Comparison of ENCODE assay signal across 11 mouse cellular contexts in genomic region chr1:193242863-193243262, GRCm38 (mm10). TPM values are rescaled to one million over a fixed set of nuclear protein-coding genes. Genes with fewer than 3 reads are reported as not detected.
DNase-seq lines count a peak whose midpoint lies in the region; ATAC-seq lines count a peak whose summit lies in the region.
"Had no signal": no experiment of that assay in that cellular context is flagged by ENCODE, and none has a peak within 500 bp of the region (broad histone marks: within the 10 kb centered on the region; RNA-seq: fewer than 3 reads in every experiment).

No protein-coding gene starts in this region.

- no peak for DNase-seq in embryonic facial prominence, embryonic 10.5 days (ENCODE audit: low spot score)
- DNase-seq in heart, postnatal 10 days, result no peak
- peak; percentile 61 for DNase-seq in A20 (ENCODE audit: low read depth, low spot score)
- no peak for DNase-seq in adrenal gland, postnatal 14 days

- no peak overlapping the region for H3K4me3 ChIP-seq in embryonic facial prominence, embryonic 15.5 days (replicated peaks)
- no peak overlapping the region for H3K4me3 ChIP-seq in embryonic facial prominence, embryonic 10.5 days
- no peak overlapping the region for H3K4me3 ChIP-seq in heart, embryonic 14.5 days (ENCODE audit: control insufficient read depth in 1 of 2, insufficient read depth in 1 of 2, low read depth in 1 of 2, low read length in 2 of 2)
- H3K4me3 ChIP-seq in neural tube, embryonic 15.5 days (replicated peaks), result no peak overlapping the region
- H3K4me3 ChIP-seq: midbrain, embryonic 12.5 days; neural tube, embryonic 12.5 days had no signal

- WGBS in embryonic facial prominence, embryonic 15.5 days, result 55% methylated on average over 4 of the region's 4 CpGs
- 69% methylated on average over 4 of the region's 4 CpGs for WGBS in embryonic facial prominence, embryonic 10.5 days
- 74% methylated on average over 4 of the region's 4 CpGs for whole genome bisulfite sequencing in heart, embryonic 14.5 days
- WGBS in neural tube, embryonic 15.5 days, result 47% methylated on average over 4 of the region's 4 CpGs

- intact Hi-C loops in heart, postnatal 10 days (cut with DNase I), result no loop called here

- no peak for ATAC-seq in embryonic facial prominence, embryonic 15.5 days (ENCODE audit: insufficient number of reproducible peaks, low FRiP score, low TSS enrichment, low read depth)
- no peak for ATAC-seq in heart, embryonic 14.5 days (ENCODE audit: insufficient number of reproducible peaks, insufficient read depth, low FRiP score, low read depth)
- peak; percentile 74 for ATAC-seq in megakaryocyte, adult 5-6 weeks (ENCODE audit: poor library complexity, severe bottlenecking)
- ATAC-seq in neural tube, embryonic 15.5 days (ENCODE audit: low FRiP score), result no peak

- H3K4me1 ChIP-seq in embryonic facial prominence, embryonic 15.5 days, result peaks cover 12% of the 10 kb centered on the region; the same call in 1 of the 2 replicates
- no peaks in the 10 kb centered on the region; the same call in 1 of the 2 replicates for H3K4me1 ChIP-seq in embryonic facial prominence, embryonic 10.5 days
- H3K4me1 ChIP-seq in heart, embryonic 14.5 days (ENCODE audit: control insufficient read depth in 2 of 2, insufficient read depth in 2 of 2, low read length in 2 of 2), result peaks cover 6 to 10% of the 10 kb centered on the region in 2 experiments; a peak in 3 of 4 replicates
- H3K4me1 ChIP-seq in neural tube, embryonic 15.5 days, result no peaks in the 10 kb centered on the region
- H3K4me1 ChIP-seq: neural tube, embryonic 12.5 days had no signal

- H3K9ac ChIP-seq in embryonic facial prominence, embryonic 15.5 days, result no peak overlapping the region
- no peak overlapping the region for H3K9ac ChIP-seq in heart, embryonic 14.5 days (ENCODE audit: low read length)
- H3K9ac ChIP-seq in neural tube, embryonic 15.5 days (replicated peaks), result no peak overlapping the region
- H3K9ac ChIP-seq: hindbrain, embryonic 14.5 days; midbrain, embryonic 12.5 days; neural tube, embryonic 12.5 days had no signal

- no peaks in the 10 kb centered on the region for H3K27me3 ChIP-seq in embryonic facial prominence, embryonic 15.5 days
- H3K27me3 ChIP-seq in embryonic facial prominence, embryonic 10.5 days (replicated peaks; ENCODE audit: low read depth, poor library complexity, severe bottlenecking), result no peaks in the 10 kb centered on the region
- H3K27me3 ChIP-seq in heart, embryonic 14.5 days (ENCODE audit: control insufficient read depth, insufficient read depth, low read length), result no peaks in the 10 kb centered on the region
- no peaks in the 10 kb centered on the region for H3K27me3 ChIP-seq in neural tube, embryonic 15.5 days (replicated peaks)
- H3K27me3 ChIP-seq: midbrain, embryonic 12.5 days; neural tube, embryonic 12.5 days had no signal

- H3K9me3 ChIP-seq in embryonic facial prominence, embryonic 15.5 days (replicated peaks), result no peaks in the 10 kb centered on the region
- H3K9me3 ChIP-seq in embryonic facial prominence, embryonic 10.5 days, result no peaks in the 10 kb centered on the region
- no peaks in the 10 kb centered on the region for H3K9me3 ChIP-seq in heart, embryonic 14.5 days (ENCODE audit: control insufficient read depth, low read length)
- H3K9me3 ChIP-seq in neural tube, embryonic 15.5 days (replicated peaks), result no peaks in the 10 kb centered on the region
- H3K9me3 ChIP-seq: midbrain, embryonic 12.5 days; neural tube, embryonic 12.5 days had no signal

- H3K27ac ChIP-seq in embryonic facial prominence, embryonic 15.5 days (replicated peaks), result 0 out of 2 replicates have a peak overlapping the region, but pooled peaks have one; percentile 39
- no peak overlapping the region for H3K27ac ChIP-seq in embryonic facial prominence, embryonic 10.5 days (replicated peaks)
- peak overlapping the region; percentile 79 for H3K27ac ChIP-seq in heart, embryonic 14.5 days (replicated peaks in 1 of 2; ENCODE audit: control insufficient read depth in 1 of 2, insufficient read depth in 1 of 2, low read depth in 2 of 2, low read length in 2 of 2)
- H3K27ac ChIP-seq in neural tube, embryonic 15.5 days (replicated peaks), result no peak overlapping the region
- H3K27ac ChIP-seq: hindbrain, embryonic 14.5 days; midbrain, embryonic 12.5 days; neural tube, embryonic 12.5 days had no signal

- no peak overlapping the region for H3K4me2 ChIP-seq in embryonic facial prominence, embryonic 15.5 days (replicated peaks)
- H3K4me2 ChIP-seq in heart, embryonic 14.5 days (ENCODE audit: low read length), result no peak overlapping the region
- H3K4me2 ChIP-seq in neural tube, embryonic 15.5 days, result no peak overlapping the region
- H3K4me2 ChIP-seq: hindbrain, embryonic 14.5 days; midbrain, embryonic 12.5 days; neural tube, embryonic 12.5 days had no signal

- no peaks in the 10 kb centered on the region for H3K36me3 ChIP-seq in embryonic facial prominence, embryonic 15.5 days
- H3K36me3 ChIP-seq in embryonic facial prominence, embryonic 10.5 days (replicated peaks), result no peaks in the 10 kb centered on the region
- H3K36me3 ChIP-seq in heart, embryonic 14.5 days (ENCODE audit: control insufficient read depth, insufficient read depth, low read length), result no peaks in the 10 kb centered on the region
- H3K36me3 ChIP-seq in neural tube, embryonic 15.5 days, result no peaks in the 10 kb centered on the region
- H3K36me3 ChIP-seq: midbrain, embryonic 12.5 days; neural tube, embryonic 12.5 days had no signal

RNA-seq across cellular contexts. Expression of gene Hsd11b1, which starts 21.0 kb away (rescaled TPM):
- 6.8 and 6.9 TPM in 2 replicates for polyA plus RNA-seq in embryonic facial prominence, embryonic 15.5 days (2015; fragmentation: Nextera tagmentation; extraction: Ambion mirVana)
- polyA plus RNA-seq in embryonic facial prominence, embryonic 10.5 days (2016; fragmentation: Nextera tagmentation; extraction: Ambion mirVana), result 0.41 TPM in 1 of 2 replicates, not detected in the other
- polyA plus RNA-seq in heart, embryonic 14.5 days (2014; fragmentation: Nextera tagmentation; extraction: Ambion mirVana), result 1.6 TPM in 2 replicates
- total RNA-seq in heart, postnatal 10 days (2021), result 1 to 10 TPM; 1.1 to 1.3 TPM
- 77.6 and 78.5 TPM in 2 replicates for total RNA-seq in megakaryocyte, adult 5-6 weeks (2015)
- total RNA-seq in megakaryocyte, adult 5-6 weeks (2017), result 36.9 and 44.9 TPM in 2 replicates
- polyA plus RNA-seq in neural tube, embryonic 15.5 days (2015; fragmentation: Nextera tagmentation; extraction: Ambion mirVana), result 0.36 and 2.8 TPM in 2 replicates
- 26.4 and 82.7 TPM in 2 replicates for total RNA-seq in adrenal gland, postnatal 14 days (2021)
- polyA plus RNA-seq: hindbrain, embryonic 14.5 days; midbrain, embryonic 12.5 days; neural tube, embryonic 12.5 days had no signal

RNA-seq across cellular contexts. Expression of gene G0s2, which starts 30.2 kb away (rescaled TPM):
- polyA plus RNA-seq in embryonic facial prominence, embryonic 15.5 days (2015; fragmentation: Nextera tagmentation; extraction: Ambion mirVana), result 29.5 and 30.8 TPM in 2 replicates
- 7.0 and 7.7 TPM in 2 replicates for polyA plus RNA-seq in embryonic facial prominence, embryonic 10.5 days (2016; fragmentation: Nextera tagmentation; extraction: Ambion mirVana)
- polyA plus RNA-seq in heart, embryonic 14.5 days (2014; fragmentation: Nextera tagmentation; extraction: Ambion mirVana), result 103 and 111 TPM in 2 replicates
- total RNA-seq in heart, postnatal 10 days (2021), result 10 to 100 TPM; 51.2 to 51.4 TPM
- total RNA-seq in megakaryocyte, adult 5-6 weeks (2015), result 31.0 and 35.4 TPM in 2 replicates
- total RNA-seq in megakaryocyte, adult 5-6 weeks (2017), result 40.3 and 46.3 TPM in 2 replicates
- 9.9 and 14.1 TPM in 2 replicates for polyA plus RNA-seq in neural tube, embryonic 15.5 days (2015; fragmentation: Nextera tagmentation; extraction: Ambion mirVana)
- total RNA-seq in adrenal gland, postnatal 14 days (2021), result 163 and 182 TPM in 2 replicates

RNA-seq across cellular contexts. Expression of gene Lamb3, which starts 35.4 kb away (rescaled TPM):
- 17.9 and 20.1 TPM in 2 replicates for polyA plus RNA-seq in embryonic facial prominence, embryonic 15.5 days (2015; fragmentation: Nextera tagmentation; extraction: Ambion mirVana)
- 0.31 and 0.66 TPM in 2 replicates for polyA plus RNA-seq in embryonic facial prominence, embryonic 10.5 days (2016; fragmentation: Nextera tagmentation; extraction: Ambion mirVana)
- polyA plus RNA-seq in heart, embryonic 14.5 days (2014; fragmentation: Nextera tagmentation; extraction: Ambion mirVana), result 2.9 and 3.1 TPM in 2 replicates
- total RNA-seq in heart, postnatal 10 days (2021), result 10 to 100 TPM in 1 of 2 experiments, 1 to 10 TPM in 1; 9.0 to 12.2 TPM
- total RNA-seq in megakaryocyte, adult 5-6 weeks (2015), result 2.2 and 3.4 TPM in 2 replicates
- 2.5 and 6.5 TPM in 2 replicates for total RNA-seq in megakaryocyte, adult 5-6 weeks (2017)
- polyA plus RNA-seq in neural tube, embryonic 15.5 days (2015; fragmentation: Nextera tagmentation; extraction: Ambion mirVana), result 0.59 and 3.8 TPM in 2 replicates
- 1.0 and 2.3 TPM in 2 replicates for total RNA-seq in adrenal gland, postnatal 14 days (2021)

RNA-seq across cellular contexts. Expression of gene Traf3ip3, which starts 41.4 kb away (rescaled TPM):
- 23.6 and 31.4 TPM in 2 replicates for polyA plus RNA-seq in embryonic facial prominence, embryonic 15.5 days (2015; fragmentation: Nextera tagmentation; extraction: Ambion mirVana)
- polyA plus RNA-seq in embryonic facial prominence, embryonic 10.5 days (2016; fragmentation: Nextera tagmentation; extraction: Ambion mirVana), result 0.71 and 0.88 TPM in 2 replicates
- 1.5 and 1.9 TPM in 2 replicates for polyA plus RNA-seq in heart, embryonic 14.5 days (2014; fragmentation: Nextera tagmentation; extraction: Ambion mirVana)
- total RNA-seq in heart, postnatal 10 days (2021), result 1 to 10 TPM; 1.6 to 2.6 TPM
- total RNA-seq in megakaryocyte, adult 5-6 weeks (2015), result 86.6 and 94.4 TPM in 2 replicates
- total RNA-seq in megakaryocyte, adult 5-6 weeks (2017), result 141 and 142 TPM in 2 replicates
- polyA plus RNA-seq in neural tube, embryonic 15.5 days (2015; fragmentation: Nextera tagmentation; extraction: Ambion mirVana), result 3.8 and 15.9 TPM in 2 replicates
- total RNA-seq in adrenal gland, postnatal 14 days (2021), result 5.0 and 22.9 TPM in 2 replicates

Comparison
In these comparisons a context has a peak if more than half of its experiments do, and no peak if none do; other contexts are left out.
1. H3K27ac ChIP-seq: peak in embryonic facial prominence, embryonic 15.5 days (single experiment) and heart, embryonic 14.5 days (2 of 2); none in embryonic facial prominence, embryonic 10.5 days (single experiment) and neural tube, embryonic 15.5 days (single experiment).